Mouse (Mus musculus): ENCODE measurements around the gene Adgrg6. TPM values are rescaled to one million over a fixed set of nuclear protein-coding genes. Genes with fewer than 3 reads are reported as not detected.

Gene Adgrg6
- polyA plus RNA-seq, 1 experiment from 2014 or later, result 2.1 TPM

DNA sequence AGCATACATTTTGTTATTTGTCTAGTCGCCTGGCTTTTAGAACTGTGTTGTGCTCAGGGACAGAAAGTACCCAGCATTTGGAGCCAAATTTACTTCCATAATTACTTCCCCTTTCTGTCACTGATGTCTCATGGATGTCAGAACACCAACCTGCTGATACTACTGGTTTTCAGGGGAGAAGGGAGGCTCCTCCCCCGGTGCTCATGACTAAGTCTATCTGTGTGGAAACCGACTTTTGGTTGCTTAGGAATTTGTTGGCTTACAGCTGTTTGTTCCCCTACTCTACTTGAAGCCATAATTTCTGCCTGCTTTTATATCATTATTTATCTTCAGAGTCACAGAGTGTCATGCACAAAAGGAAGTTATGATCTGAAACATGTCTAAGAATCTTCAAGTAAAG lies 14.4 kb downstream of the Adgrg6 start:
- no peaks in the 10 kb centered on the region for H3K36me3 ChIP-seq
- WGBS, result 88% methylated on average over 3 of the region's 3 CpGs
- H3K4me3 ChIP-seq, result no peak overlapping the region
- no peaks in the 10 kb centered on the region for H3K4me1 ChIP-seq (replicated peaks)
- no peak overlapping the region for H3K4me2 ChIP-seq
- ATAC-seq (ENCODE audit: low FRiP score, low read depth), result no peak
- H3K9ac ChIP-seq, result no peak overlapping the region
- H3K27ac ChIP-seq (replicated peaks), result no peak overlapping the region
- no peaks in the 10 kb centered on the region for H3K27me3 ChIP-seq
- no peaks in the 10 kb centered on the region for H3K9me3 ChIP-seq

DNA sequence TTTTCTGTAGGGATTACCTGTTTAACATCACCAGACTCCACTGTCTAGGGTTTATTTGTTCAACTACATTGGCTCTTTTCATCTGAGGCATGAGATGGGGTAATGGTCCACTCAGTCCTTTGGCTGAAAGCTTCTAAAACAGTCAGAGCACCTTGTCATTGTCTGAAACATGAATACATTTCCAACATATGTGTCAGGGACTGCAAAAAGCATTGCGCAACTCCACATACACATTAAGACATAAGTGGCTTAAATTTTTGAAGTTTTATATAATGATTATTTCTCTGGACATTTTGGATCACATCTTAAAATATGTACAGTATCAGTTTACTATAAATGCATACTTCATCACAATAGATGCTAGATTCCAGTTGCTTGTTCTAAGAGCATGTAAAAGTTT lies 14.8 kb downstream of the Adgrg6 start:
- Histone ChIP-seq H3K27ac (replicated peaks) (no peak overlapping the region), H3K36me3 (no peaks in the 10 kb centered on the region), H3K4me1 (replicated peaks) (no peaks in the 10 kb centered on the region), H3K9me3 (no peaks in the 10 kb centered on the region), H3K4me3 (no peak overlapping the region), H3K9ac (no peak overlapping the region), H3K4me2 (no peak overlapping the region), H3K27me3 (no peaks in the 10 kb centered on the region)
- 98% methylated on average over 1 of the region's 1 CpGs for WGBS
- ATAC-seq (ENCODE audit: low FRiP score, low read depth), result no peak

DNA sequence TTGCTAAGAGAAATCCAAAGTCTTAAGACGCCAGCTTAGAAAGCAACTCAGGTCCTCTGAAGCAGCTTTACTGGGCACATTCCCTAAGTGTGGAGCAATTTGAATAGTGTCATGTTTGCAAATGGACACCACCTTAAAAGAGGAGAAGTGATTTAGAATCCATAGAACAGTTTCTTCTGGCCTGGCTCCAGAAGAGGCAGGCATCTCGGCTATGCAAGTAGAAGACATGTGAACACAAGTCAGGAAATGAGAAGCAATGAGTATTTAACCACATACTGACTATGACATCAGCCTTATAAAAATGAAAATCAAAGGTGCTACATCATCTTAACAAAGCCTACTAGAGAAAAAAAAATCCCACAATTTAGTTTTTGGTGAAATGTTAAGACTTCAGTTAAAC lies 17.7 kb downstream of the Adgrg6 start:
- no peak for ATAC-seq (ENCODE audit: low FRiP score, low read depth)
- Histone ChIP-seq H3K27me3 (no peaks in the 10 kb centered on the region), H3K4me2 (no peak overlapping the region), H3K27ac (replicated peaks) (no peak overlapping the region), H3K36me3 (no peaks in the 10 kb centered on the region), H3K9ac (no peak overlapping the region), H3K4me3 (no peak overlapping the region), H3K4me1 (replicated peaks) (no peaks in the 10 kb centered on the region), H3K9me3 (no peaks in the 10 kb centered on the region)
- WGBS, result 87% methylated on average over 2 of the region's 2 CpGs

DNA sequence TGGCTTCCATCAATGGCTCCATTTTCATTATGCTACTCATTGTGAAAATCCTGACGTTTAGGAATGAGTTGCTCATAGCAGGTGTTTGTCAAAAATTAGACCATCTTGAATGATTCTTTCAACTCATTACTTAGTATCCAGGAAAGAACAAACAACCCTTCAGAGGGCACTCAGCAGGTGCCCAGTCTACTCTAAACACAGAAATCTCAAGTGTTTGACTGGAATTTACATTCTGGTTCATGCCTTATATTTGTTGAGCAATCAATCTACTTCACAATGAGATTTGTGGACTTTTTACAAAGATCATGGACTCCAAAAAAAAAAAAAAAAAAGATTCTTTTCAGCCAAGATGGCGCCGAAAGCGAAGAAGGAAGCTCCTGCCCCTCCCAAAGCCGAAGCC lies 22.7 kb downstream of the Adgrg6 start:
- Histone ChIP-seq H3K27ac (replicated peaks) (no peak overlapping the region), H3K27me3 (no peaks in the 10 kb centered on the region), H3K4me2 (no peak overlapping the region), H3K36me3 (no peaks in the 10 kb centered on the region), H3K9me3 (no peaks in the 10 kb centered on the region), H3K4me1 (replicated peaks) (no peaks in the 10 kb centered on the region), H3K4me3 (no peak overlapping the region), H3K9ac (no peak overlapping the region)
- ATAC-seq (ENCODE audit: low FRiP score, low read depth), result no peak
- 77% methylated on average over 5 of the region's 5 CpGs for WGBS

DNA sequence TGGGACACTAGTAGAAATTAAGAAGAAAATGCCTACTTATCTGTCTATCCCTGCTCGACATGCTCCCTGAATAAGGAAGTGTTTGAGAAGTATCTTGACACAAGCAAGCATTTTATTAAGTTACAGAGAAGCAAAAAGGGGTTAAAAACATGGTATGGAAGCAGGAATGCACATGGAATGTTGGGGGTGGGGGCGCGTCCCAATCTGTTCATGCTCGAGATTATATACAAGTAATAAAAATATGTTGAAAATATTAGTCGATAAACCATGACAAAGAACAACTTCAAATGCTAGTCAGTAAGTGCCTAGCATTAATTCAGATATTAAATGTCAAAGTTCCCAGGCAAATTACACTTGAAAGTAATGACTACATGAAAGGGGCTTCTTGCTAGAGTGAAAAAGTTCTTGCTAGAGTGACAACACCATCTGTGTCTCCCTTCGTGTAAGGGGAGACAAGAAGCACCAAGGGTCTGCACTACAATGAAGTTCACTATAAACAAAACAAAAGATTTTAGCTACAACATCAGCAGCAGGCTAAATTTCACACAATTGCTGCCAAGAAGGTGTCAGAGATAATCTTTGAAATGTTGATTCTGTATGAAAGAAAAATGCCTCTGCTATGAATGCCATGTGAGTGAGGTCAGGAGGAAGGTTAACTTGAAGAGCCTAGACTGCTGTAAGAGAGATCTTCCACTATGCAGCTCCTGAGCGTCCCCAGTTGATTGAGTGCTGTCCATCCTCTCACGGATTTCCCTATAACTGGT lies 24.4 kb downstream of the Adgrg6 start:
- no peak for ATAC-seq (ENCODE audit: low FRiP score, low read depth)
- Histone ChIP-seq H3K4me3 (no peak overlapping the region), H3K4me2 (no peak overlapping the region), H3K27me3 (no peaks in the 10 kb centered on the region), H3K9ac (no peak overlapping the region), H3K27ac (replicated peaks) (no peak overlapping the region), H3K4me1 (replicated peaks) (no peaks in the 10 kb centered on the region), H3K36me3 (no peaks in the 10 kb centered on the region), H3K9me3 (no peaks in the 10 kb centered on the region)
- 62% methylated on average over 8 of the region's 8 CpGs for WGBS

DNA sequence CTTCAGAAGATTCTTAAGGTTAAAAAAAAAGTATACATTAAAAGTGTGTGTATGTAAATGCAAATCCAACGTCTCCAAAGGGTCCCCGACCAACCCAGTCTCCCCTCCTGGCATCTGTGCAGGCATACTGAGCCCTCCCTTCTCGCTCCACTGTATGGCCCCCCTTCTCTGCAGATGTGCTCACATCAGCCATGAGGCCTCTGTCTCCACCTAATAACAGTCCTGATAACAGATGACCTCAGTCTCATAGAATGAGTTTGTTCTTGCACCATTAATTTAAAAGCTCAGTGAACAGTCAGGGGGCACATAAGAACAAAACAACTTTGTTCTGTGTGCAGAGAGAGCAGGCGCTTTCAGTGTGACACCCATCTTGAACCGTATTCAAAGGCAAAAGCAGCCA lies 27.6 kb downstream of the Adgrg6 start:
- Histone ChIP-seq H3K9me3 (no peaks in the 10 kb centered on the region), H3K4me3 (no peak overlapping the region), H3K4me1 (replicated peaks) (no peaks in the 10 kb centered on the region), H3K27me3 (no peaks in the 10 kb centered on the region), H3K4me2 (no peak overlapping the region), H3K9ac (no peak overlapping the region), H3K27ac (replicated peaks) (no peak overlapping the region), H3K36me3 (no peaks in the 10 kb centered on the region)
- ATAC-seq (ENCODE audit: low FRiP score, low read depth), result no peak
- WGBS, result 43% methylated on average over 5 of the region's 5 CpGs

DNA sequence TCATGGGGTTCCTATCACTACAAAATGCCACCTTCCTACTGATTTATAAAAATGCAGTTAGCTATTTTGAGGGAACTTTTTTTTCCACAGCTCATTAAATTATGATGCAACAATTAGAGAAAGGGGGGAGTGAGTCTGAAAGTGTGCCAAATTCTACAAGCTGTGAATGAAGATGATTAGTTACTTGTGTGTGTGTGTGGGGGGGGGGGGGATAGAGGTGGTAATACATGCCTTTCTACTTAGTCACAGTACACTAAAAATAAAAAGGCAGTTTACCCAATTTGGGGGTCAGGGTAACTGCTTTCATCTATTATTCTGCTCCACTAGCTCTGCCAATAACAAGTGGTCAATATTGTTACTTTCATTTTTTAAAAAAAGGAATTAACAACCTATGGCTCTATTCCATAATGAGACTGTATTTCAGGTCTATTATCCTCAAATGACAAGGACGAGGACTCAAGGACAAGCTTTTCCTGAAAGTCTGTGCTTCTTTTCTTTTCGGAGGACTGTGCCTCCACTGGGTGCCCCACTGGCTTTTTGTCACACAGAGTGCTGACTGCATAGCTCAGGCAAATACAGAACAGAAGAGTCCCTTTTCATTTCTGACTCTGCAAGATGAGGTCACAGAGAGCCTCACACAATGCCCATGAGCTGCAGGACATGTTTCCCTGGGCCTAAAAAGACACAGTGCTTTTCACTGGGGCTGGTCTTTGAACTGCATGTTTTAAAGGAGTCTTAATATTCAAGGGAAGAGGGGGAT lies 33.4 kb downstream of the Adgrg6 start:
- Histone ChIP-seq H3K27me3 (no peaks in the 10 kb centered on the region), H3K4me3 (no peak overlapping the region), H3K4me2 (no peak overlapping the region), H3K36me3 (no peaks in the 10 kb centered on the region), H3K9me3 (no peaks in the 10 kb centered on the region), H3K4me1 (replicated peaks) (no peaks in the 10 kb centered on the region), H3K9ac (no peak overlapping the region), H3K27ac (replicated peaks) (no peak overlapping the region)
- WGBS, result 23% methylated on average over 2 of the region's 2 CpGs
- peak; percentile 63; the same call in 1 of the 2 replicates for ATAC-seq (ENCODE audit: low FRiP score, low read depth)

DNA sequence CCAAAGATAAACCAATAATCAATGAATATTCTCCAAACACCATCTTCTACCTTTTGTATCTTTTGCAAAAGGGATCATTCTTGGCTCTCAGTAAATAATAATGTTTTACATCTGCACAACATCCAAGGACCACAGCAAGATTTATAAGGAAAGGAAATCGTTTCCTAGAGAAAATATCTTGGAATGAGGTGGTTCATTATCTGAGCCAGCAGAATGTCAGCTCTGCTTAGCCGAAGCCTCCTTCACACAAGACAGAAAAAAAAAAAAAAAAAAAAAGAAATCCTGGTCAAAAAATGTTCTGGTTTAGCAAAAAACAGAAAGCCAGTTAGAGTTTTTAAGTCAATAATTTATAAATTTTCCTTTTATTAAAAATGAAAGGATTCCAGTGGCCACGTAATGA lies 34.3 kb downstream of the Adgrg6 start:
- Histone ChIP-seq H3K4me1 (replicated peaks) (no peaks in the 10 kb centered on the region), H3K36me3 (no peaks in the 10 kb centered on the region), H3K27ac (replicated peaks) (no peak overlapping the region), H3K4me3 (no peak overlapping the region), H3K9me3 (no peaks in the 10 kb centered on the region), H3K9ac (no peak overlapping the region), H3K4me2 (no peak overlapping the region), H3K27me3 (no peaks in the 10 kb centered on the region)
- ATAC-seq (ENCODE audit: low FRiP score, low read depth), result no peak
- WGBS, result 65% methylated on average over 3 of the region's 3 CpGs

DNA sequence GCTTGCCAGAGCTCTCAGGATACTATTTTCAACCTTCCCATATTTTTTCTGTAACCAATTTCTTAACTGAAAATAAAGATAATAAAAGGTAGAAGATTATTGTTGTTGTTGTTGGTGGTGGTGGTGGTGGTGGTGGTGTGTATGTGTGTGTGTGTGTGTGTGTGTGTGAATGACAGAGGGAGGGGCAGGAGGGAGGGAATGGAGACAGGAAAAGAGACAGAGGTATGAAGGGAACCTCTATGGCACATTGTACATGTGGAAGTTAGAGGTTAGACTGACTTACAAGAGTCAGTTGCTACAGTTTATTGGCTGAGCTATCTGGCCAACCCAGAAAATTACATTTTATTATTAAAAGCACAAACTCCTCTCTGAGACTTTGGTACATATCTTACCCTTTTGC lies 49.8 kb downstream of the Adgrg6 start:
- Histone ChIP-seq H3K9me3 (no peaks in the 10 kb centered on the region), H3K4me1 (replicated peaks) (no peaks in the 10 kb centered on the region), H3K27me3 (no peaks in the 10 kb centered on the region), H3K27ac (replicated peaks) (no peak overlapping the region), H3K4me3 (no peak overlapping the region), H3K4me2 (no peak overlapping the region), H3K9ac (no peak overlapping the region), H3K36me3 (no peaks in the 10 kb centered on the region)
- ATAC-seq (ENCODE audit: low FRiP score, low read depth), result no peak

DNA sequence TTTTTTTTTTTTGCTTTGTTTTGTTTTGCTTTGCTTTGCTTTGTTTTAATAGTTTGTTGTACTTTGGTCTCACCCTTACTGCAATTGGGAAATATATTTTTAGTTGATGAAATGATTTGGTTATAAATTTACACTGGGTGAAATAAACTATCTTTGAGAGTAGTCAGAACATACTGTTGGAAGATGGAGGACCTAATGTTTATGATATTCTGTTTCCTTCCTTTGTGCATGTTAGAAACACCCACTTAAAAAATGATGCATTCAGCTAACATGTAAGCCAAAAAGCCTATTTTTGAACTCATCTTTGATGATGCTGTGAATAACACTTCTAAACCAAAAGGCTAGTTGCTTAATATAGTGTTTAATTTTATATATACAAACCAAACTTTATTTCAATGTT lies 50.3 kb downstream of the Adgrg6 start:
- ATAC-seq (ENCODE audit: low FRiP score, low read depth), result no peak
- no peaks in the 10 kb centered on the region for H3K4me1 ChIP-seq (replicated peaks)
- H3K9me3 ChIP-seq, result no peaks in the 10 kb centered on the region
- no peak overlapping the region for H3K27ac ChIP-seq (replicated peaks)
- no peaks in the 10 kb centered on the region for H3K36me3 ChIP-seq
- no peak overlapping the region for H3K4me3 ChIP-seq
- no peak overlapping the region for H3K9ac ChIP-seq
- no peak overlapping the region for H3K4me2 ChIP-seq
- H3K27me3 ChIP-seq, result no peaks in the 10 kb centered on the region

DNA sequence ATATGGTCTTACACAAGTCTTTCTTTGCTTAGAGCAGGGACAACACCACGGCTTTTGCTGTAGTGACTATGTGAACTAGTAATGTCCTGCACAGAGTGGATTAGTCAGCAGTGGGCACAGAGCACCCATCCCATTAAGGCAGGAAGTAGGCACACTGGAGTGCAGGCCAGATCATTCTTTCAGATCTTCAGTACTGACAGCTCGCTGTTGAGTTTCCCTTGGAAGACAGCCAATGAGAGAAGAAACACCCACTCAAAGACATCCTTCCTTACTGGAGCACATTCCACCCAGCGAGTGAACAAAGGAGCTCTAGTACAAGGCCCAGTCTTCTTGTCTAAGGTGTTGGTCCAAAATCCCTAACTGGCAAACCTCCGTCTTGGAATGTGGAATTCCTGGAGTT lies 53.6 kb downstream of the Adgrg6 start:
- no peak for ATAC-seq (ENCODE audit: low FRiP score, low read depth)

DNA sequence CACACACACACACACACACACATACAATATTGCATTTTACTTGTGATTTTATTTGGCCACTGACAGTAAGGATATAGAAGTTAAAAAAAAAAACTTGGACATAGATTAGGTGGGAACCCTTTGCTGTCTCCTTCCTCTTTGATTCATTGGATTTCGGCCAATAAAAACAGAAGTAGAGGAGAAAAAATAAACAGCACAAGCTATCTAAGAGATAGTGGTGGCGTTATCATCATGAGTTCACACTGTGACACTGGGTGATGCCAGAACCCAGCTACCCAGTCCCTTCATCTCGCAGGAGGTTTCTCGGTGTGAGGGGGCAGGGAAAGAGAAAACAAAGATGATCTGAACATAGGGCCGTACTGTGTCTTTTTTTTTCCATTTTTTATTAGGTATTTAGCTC lies 62.2 kb downstream of the Adgrg6 start:
- Histone ChIP-seq H3K4me2 (no peak overlapping the region), H3K9me3 (no peaks in the 10 kb centered on the region)
- 83% methylated on average over 5 of the region's 5 CpGs for WGBS

More for the DNA sequence above, 53.6 kb downstream of the Adgrg6 start:
- WGBS, result 79% methylated on average over 4 of the region's 4 CpGs
- H3K4me2 ChIP-seq, result no peak overlapping the region
- H3K9me3 ChIP-seq, result no peaks in the 10 kb centered on the region
- no peak overlapping the region for H3K9ac ChIP-seq
- H3K4me1 ChIP-seq (replicated peaks), result no peaks in the 10 kb centered on the region
- no peaks in the 10 kb centered on the region for H3K36me3 ChIP-seq
- H3K27me3 ChIP-seq, result no peaks in the 10 kb centered on the region
- H3K4me3 ChIP-seq, result no peak overlapping the region
- no peak overlapping the region for H3K27ac ChIP-seq (replicated peaks)

More for the DNA sequence above, 62.2 kb downstream of the Adgrg6 start:
- Histone ChIP-seq H3K36me3 (no peaks in the 10 kb centered on the region), H3K27ac (replicated peaks) (no peak overlapping the region), H3K4me1 (replicated peaks) (no peaks in the 10 kb centered on the region), H3K27me3 (no peaks in the 10 kb centered on the region), H3K4me3 (no peak overlapping the region), H3K9ac (no peak overlapping the region)
- ATAC-seq (ENCODE audit: low FRiP score, low read depth), result no peak
